Mouse (Mus musculus) heart, postnatal 36 days (tissue): ENCODE measurements around the gene Slc19a1. TPM values are rescaled to one million over a fixed set of nuclear protein-coding genes. Genes with fewer than 3 reads are reported as not detected.

ENCODE experiments used
- DNase-seq, 2 experiments: peaks; one replicate each; pipeline ENCODE4 v3.0.0; 2021 to 2022
- intact Hi-C: fragments of 180-260 bp; cut with DNase I; formaldehyde crosslinking; loops from one replicate; pipeline ENCODE4 v1.15.1; 2025
- total RNA-seq, 2 experiments: library from RNA; stranded (reverse); gene quantifications; 2 replicates each; pipeline ENCODE4 v1.2.3; 2021

The Slc19a1 gene
- total RNA-seq, 2 experiments from 2014 or later: 4.1 to 8.8 TPM

- intact Hi-C loops: no loop called here
- DNase-seq: peak; percentile 30 to 56
Measured at GRCm38 (mm10) chr10:77089336-77089735, 57.3 kb downstream of the Slc19a1 start.

GRCm38 (mm10) chr10:77090063-77090462 lies 58.0 kb downstream of the Slc19a1 start:
- intact Hi-C loops: no loop called here
- no peak for DNase-seq

DNA sequence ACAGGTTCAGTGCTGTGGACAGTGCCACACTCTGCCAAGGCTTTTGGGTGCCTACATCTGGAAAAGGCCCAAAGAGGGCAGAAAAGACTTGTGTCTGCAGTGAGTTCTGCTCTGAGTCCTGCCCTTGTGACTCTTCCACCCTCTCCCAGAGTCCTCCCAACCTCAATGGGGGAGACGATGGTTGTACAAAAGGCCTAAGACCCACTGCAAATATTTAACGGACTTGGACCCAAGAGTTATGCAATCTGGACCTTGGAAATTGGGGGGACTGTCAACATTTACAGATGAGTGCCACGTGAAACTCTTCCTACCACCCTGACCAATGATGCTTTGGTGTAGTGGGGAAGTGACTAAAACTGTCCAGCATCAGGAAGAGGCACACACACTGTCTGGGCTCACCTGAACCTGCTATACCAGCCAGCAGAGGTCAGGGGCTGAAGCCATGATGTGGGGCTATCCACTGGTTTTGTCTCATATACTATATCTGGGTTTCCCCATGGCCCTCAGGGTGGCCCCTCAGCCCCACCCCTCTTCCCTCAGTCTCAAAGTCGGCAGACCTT lies 59.6 kb downstream of the Slc19a1 start:
- intact Hi-C loops: no loop called here
- DNase-seq: no peak

- intact Hi-C loops: no loop called here
- no peak for DNase-seq
Measured at GRCm38 (mm10) chr10:77093817-77094216, 61.8 kb downstream of the Slc19a1 start.

DNA sequence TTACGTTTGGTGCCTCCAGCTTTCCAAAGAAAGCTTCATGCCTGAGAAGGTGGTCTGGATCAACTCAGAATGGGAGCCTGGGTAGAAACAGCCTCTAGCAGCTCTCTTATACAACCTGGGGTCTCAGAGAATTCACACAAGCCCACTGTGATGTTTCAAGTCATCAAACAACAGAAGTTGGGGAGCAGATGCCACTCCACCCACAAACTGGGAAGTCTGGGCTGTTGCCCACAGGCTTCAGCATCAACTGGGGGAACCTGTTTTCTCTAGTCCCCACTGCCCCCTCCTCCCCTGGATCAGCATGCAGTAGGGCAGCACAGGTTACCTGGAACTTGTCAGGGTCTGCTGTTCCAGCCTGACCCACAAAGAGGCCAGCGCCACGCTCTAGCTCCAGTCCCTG lies 63.6 kb downstream of the Slc19a1 start:
- DNase-seq: no peak
- intact Hi-C loops: no loop called here

GRCm38 (mm10) chr10:77097006-77097889 lies 65.2 kb downstream of the Slc19a1 start:
- no peak for DNase-seq
- intact Hi-C loops: no loop called here

DNA sequence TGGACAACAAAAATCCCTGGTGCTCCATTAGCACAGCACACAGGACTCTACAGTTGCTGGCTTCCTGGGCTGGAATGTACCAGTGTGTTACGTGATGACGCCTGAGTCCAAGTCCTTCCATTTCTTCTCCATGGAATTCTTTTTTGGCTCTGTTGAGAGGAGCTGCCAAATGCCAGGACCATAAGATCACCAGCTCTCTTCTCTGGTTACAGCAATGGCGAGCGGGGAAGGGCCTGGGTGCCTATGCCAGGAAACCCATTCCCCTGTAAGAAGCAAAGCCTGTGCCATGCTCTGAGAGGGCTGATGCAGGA lies 65.8 kb downstream of the Slc19a1 start:
- intact Hi-C loops: no loop called here

GRCm38 (mm10) chr10:77098619-77099018 lies 66.6 kb downstream of the Slc19a1 start:
- DNase-seq: no peak
- intact Hi-C loops: no loop called here

More for the DNA sequence above, 65.8 kb downstream of the Slc19a1 start:
- DNase-seq: peak in 1 of 2 experiments; percentile 33

DNA sequence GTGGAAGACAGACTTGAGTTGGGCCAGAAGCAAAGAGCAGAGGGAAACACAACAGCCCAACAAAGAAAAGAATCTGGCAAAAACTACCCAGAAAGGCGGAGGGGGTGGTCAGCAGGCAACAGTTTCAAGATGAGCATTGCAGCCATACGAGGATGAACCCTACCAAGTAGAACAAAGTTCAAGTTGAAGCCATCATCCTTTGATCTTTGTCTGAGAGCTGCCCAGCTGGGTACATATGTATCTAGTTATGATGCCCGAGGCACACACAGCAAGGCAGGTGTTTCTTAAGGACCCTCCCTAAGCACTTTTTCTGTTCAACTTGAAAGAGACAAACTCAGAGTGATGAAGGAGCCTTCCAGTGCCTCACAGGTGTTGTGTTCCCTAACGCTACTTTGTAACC lies 67.7 kb downstream of the Slc19a1 start:
- DNase-seq: no peak
- intact Hi-C loops: no loop called here

GRCm38 (mm10) chr10:77103689-77104088 lies 71.6 kb downstream of the Slc19a1 start:
- intact Hi-C loops: no loop called here
- no peak for DNase-seq

DNA sequence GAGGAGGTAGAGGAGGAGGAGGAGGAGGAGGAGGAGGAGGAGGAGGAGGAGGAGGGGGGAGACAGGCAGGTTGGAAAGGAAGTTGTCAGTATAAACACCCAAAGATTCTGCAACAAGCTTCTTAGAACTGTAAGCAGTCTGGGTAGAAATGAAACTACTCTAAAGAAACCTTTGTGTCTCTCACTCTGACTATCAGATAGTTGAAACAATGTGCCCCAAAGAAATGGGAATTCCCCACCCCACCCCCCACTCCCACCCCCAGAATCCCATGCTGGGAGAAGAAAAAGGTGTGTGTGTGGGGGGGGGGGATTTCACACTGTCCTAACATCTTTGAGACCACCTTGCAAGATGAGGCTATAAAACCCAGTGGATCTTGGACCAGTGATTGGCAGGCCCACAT lies 72.3 kb downstream of the Slc19a1 start:
- intact Hi-C loops: no loop called here

DNA sequence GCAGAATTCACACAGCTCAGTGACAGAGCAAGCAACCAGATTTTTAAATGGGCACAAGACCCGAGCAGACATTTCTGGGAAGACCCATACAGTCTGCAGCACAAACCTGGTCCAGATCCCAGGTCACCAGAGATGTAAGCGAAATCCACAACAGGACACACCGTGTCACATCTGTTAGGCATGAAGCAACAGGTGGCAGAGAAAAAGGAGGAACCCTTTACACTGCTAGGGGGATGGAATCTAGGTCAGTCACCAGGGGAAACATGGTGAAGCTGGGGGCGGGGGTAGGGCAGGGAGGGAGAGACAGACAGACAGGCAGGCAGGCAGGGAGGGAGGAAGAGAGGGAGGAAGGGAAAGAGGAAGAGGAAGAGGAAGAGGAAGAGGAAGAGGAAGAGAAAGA lies 76.1 kb downstream of the Slc19a1 start:
- DNase-seq: no peak
- intact Hi-C loops: no loop called here

More for the DNA sequence above, 72.3 kb downstream of the Slc19a1 start:
- DNase-seq: no peak

DNA sequence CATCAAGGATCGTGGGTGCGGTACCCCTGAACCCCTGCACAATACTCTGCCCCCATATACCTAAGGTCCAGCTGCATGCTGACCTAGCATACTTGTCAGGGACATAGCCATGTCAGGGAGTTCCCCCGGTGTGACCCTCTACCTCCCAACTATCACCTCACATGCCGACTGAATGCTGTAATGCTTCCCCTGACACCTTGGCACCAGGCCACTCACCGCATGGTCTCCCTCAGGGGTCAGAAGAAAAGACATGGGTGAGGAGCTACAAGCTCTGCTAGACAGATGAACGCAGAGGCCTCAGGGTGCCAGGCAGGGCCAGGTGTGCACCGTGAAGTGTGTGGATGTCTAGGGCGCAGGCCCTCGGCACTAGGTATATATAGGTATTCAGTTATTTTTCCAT lies 78.0 kb downstream of the Slc19a1 start:
- intact Hi-C loops: no loop called here
- DNase-seq: no peak

Other genes with a start within 250 kb of the Slc19a1 start
- 1 to 10 TPM; 2.4 to 4.9 TPM for gene Pcbp3, start 70.4 kb upstream of the Slc19a1 start, total RNA-seq
- gene Col18a1, start 134.3 kb downstream of the Slc19a1 start, total RNA-seq: 10 to 100 TPM; 11.4 to 12.0 TPM
- gene Pofut2, start 227.0 kb downstream of the Slc19a1 start, total RNA-seq: 10 to 100 TPM; 39.2 to 40.7 TPM